Mouse (Mus musculus): ENCODE measurements around the gene Eif4ebp2.

Eif4ebp2 gene

GRCm38 (mm10) chr10:61452645-61453044 is at the start of gene Eif4ebp2:
Gene Eif4ebp2, minus strand, starts transcription at chr10:61452661.
- DNase-seq (ENCODE audit: extremely low read depth, low read depth, low spot score) = peak; percentile 66

DNA sequence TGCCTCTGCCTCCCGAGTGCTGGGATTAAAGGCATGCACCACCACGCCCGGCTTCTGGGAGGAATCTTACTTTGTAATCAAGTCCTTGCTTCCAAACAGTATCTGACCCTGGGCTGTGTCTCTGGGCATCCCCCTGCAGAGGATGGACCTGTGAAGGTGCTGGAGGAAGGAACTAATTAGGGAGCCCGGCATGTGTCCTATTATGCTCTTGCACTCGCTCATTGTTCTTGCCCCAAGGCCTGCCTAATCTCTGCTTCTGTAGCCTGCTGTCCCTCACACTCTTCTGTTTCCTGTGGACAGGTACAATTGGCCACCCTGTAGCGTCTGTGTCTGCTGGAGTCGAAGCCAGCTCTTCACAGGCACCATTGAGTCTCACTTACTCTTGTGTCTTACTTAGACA is 48.3 kb upstream of the Eif4ebp2 start:
- DNase-seq (ENCODE audit: extremely low read depth, low read depth, low spot score) = no peak

DNA sequence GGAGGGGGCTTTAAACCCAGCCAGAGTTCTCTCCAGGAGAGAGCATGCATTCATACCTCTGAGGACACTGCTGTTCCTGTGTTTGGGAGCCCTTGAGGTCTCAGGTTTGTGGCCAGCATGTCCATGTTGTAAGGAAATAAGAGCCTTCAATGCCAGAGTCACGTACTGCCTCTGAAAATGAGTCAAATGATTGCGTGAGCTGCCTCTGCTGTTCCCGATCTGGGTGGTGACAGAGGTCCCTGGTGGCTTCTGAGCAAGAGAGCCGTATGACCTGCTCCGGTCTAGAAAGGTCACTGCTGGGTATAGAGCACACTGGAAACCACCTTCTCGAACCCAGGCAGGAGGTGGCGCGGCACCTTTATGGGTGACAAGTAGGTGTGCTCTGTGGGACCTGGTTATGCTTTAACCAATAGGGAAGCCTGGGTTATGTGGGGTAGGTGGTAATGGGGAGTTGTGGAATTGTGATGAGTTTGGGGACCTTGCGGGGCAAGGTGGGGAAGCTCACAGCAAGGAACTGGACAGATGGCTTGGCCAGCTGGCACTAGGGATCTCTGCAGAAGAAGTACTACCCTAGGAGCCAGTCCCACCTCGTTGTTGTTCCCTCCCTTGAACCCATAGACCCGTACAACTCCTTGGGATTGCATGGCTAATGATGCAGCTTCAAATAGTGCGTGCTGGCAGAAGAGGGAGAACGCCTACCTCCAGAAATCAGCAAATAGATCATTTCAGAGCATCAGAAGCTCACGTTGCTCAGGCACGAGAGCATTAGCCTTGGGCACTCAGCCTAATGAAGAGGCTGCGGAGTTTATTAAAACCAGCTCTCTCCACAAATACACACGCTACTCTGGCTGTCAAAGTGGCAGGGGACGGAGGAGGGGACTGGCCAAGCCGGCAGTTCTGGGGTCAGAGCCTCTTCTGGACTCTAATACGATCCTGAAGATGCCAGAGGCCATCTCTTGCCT is 47.3 kb upstream of the Eif4ebp2 start:
- no peak for DNase-seq (ENCODE audit: extremely low read depth, low read depth, low spot score)

DNA sequence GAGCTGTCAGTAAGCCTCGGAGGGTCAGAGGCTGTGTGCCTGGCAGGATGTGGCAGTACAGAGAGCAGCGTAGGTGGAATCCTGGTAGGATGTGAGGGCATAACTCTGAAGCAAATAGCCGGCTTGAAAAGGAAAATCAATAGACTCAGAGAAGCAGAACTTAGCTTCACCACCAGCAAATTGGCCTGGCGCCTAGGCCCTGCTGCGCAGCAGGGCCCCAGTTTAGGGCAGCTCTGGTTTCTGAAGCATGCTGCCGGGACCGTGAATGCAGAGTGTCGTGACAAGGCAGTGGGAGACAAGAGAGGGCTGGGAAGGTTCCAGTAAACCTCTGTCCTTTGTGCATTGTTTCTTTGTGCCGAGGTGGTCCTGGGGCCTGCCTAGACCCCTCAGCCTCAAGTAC is 43.8 kb upstream of the Eif4ebp2 start:
- no peak for DNase-seq (ENCODE audit: extremely low read depth, low read depth, low spot score)

DNA sequence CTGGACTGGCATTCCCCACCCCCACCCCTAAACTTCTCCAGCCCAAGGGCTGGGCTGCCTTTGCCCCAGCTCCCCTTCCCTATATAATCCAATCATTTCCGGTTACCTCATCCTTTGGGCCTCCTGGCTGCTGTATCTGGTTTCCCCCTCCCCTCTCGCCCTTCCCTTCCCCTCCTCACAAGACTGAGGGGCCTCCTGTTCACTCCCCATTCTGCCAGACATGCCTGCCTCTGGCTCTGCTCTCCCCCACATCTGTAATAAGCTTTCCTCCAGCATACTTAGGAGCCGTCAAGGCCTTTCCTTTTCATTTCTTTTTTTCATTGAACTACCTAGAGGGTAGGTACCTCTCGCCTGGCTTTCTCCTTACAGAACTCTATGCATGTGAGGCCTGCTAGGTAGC is 43.0 kb upstream of the Eif4ebp2 start:
- DNase-seq (ENCODE audit: extremely low read depth, low read depth, low spot score) = no peak

DNA sequence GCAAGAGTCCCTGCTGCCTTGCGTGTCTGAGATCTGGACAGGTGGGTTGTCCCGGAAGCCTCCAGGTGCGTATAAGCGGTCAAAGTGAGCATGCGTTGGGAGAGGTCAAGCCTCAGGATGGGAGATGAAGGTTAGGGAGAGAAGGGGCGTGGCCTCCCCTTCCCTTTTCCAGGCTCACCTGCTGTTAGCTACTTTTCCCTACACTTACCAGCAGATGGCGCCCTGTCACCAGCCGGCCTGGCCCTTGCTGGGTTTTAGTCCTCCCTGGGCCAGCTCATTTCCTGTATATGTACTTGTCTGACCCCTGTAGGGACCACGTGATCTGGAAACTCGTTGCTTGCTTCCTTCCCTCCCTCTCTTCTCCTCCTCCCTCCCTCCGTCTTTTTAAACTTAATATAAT is 39.6 kb upstream of the Eif4ebp2 start:
- peak; percentile 5 for DNase-seq (ENCODE audit: extremely low read depth, low read depth, low spot score)

DNA sequence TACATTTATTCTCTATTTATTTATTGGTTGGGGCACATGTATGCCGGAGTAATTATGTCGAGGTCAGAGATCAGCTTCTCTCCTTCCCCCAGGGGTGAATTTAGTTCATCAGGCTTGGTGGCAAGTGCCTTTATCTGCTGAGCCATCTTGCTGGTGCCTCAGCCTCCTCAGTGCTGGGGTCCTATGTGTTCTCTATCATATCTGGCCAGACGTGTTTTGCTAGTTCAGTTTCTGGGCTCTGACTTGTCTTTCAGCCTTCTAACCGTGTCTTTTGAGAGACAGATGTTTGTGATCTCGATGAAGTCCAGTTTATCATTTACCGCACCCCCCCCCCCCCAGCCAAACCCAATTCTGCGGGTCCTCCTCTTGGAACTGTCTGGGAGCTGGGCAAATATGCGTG is 39.1 kb upstream of the Eif4ebp2 start:
- DNase-seq (ENCODE audit: extremely low read depth, low read depth, low spot score) = no peak

DNA sequence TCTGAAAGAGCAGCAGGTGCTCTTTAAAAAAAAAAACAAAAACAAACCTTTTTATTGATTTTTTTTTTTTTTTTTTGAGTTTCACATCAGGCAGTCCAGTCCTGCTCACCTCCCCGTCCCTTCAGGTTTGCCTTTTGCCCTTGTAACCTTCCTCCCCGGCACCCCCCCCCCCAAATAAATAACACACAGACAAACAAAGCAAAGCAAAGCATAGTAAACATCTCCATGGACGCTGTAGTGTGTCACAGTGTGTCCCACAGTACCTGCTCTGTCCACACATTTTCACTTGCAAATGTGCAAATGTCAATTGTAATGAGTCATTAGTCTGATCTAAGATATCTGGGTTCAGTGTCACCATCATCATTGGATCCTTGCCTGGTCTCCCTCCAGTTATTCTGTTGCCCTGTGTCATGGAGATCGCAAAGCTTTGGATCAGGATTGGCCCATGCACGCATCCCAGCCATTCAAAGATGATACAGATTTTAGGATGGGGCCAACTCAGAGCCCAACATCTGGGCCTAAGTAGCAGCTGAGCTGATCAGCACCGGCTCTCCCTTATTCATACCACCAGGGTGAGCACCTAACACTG is 36.2 kb upstream of the Eif4ebp2 start:
- DNase-seq (ENCODE audit: extremely low read depth, low read depth, low spot score) = no peak

- no peak for DNase-seq (ENCODE audit: extremely low read depth, low read depth, low spot score)
Measured at GRCm38 (mm10) chr10:61486551-61487339, 34.3 kb upstream of the Eif4ebp2 start.

DNA sequence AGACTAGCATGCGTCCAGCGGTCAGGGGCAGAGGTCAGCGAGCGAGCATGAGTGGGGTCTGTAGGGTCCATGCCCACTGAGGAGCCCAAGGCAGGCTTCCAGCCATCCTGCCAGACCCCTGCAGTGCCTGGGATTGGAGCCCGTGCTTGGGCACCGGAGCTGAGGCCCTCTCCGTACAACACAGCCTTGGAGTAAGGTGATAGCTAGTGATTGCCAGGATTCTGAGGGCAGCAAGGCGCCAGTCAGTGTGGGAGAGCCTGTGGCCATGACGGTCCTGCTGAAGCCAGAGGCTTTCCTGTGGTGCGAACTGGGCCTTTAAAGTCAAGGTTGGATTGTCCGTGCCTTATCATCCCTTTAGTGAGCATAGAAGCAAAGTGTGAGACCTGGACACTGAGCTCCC is 32.3 kb upstream of the Eif4ebp2 start:
- no peak for DNase-seq (ENCODE audit: extremely low read depth, low read depth, low spot score)

GRCm38 (mm10) chr10:61482771-61483170 is 30.3 kb upstream of the Eif4ebp2 start:
- no peak for DNase-seq (ENCODE audit: extremely low read depth, low read depth, low spot score)

DNA sequence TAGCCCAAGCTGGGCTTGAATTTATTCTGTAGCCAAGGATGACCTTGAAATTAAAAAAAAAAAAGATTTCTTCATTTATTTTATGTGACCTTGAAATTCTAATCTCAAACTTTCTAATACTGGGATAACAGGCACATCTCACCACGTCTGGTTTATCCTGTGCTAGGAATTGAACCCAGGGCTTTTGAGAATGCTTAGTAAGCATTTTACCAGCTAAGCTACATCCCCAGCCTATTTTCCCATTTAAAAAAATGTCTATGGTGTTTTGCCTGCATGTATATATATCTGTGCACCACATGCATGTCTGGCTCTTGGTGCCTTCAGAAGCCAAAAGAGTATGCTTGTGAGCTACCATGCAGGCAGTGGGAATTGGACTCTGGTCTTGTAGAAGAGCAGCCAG is 28.0 kb upstream of the Eif4ebp2 start:
- no peak for DNase-seq (ENCODE audit: extremely low read depth, low read depth, low spot score)

- no peak for DNase-seq (ENCODE audit: extremely low read depth, low read depth, low spot score)
Measured at GRCm38 (mm10) chr10:61479927-61480326, 27.5 kb upstream of the Eif4ebp2 start.

DNA sequence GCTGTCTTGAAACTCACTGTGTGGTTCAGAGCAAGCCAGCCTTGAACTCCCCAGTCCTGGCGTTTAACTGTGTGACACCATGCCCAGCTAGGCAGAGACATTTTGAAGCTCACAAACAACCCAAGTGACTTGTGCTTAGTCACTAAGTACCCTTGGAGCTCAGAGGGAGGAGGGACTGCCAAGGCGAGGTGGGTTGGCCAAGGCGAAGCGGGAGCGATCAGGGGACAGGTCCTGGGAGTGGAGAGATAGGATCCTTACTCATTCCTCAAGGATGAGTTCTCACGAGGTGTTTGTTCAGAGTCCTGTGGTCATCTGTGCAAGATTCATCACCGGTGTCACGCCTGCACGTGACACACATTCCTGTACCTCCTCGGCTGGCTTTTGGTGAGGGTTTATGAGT is 27.0 kb upstream of the Eif4ebp2 start:
- no peak for DNase-seq (ENCODE audit: extremely low read depth, low read depth, low spot score)

DNA sequence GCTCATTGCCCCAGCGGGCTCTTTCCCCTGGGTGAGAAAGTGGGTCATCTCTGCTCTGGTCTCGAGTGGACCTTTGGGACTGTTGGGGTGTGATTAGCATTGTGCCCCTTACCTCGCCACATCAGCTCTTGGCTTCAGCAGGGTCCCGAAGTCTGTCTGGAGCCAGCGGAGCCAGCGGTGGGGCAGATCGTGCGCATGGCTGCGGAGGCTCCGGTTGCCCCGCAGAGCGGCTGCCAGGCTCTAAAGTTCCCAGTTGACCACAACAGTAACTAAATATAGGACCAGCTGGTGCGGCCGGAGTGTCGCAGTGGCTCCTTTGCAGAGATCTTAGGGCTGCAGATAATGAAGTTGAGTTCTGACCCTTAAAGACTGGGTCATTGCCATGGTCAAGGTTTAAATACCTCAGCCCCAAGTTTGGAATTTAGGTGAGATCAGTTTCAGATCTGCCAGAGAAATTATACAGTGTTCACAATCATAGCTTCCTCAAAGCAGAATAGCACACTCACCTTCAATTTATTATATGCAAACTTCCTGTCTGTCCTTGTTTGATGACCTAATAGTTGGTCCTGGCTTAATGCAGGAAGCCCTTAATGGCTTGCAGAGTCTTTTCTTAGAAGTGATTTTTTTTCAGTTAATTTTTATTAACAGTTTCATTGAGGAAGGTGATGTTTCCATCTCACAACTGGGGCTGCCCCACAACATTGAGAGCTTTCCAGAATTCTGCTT is 24.1 kb upstream of the Eif4ebp2 start:
- DNase-seq (ENCODE audit: extremely low read depth, low read depth, low spot score) = no peak

GRCm38 (mm10) chr10:61475594-61476439 is 23.4 kb upstream of the Eif4ebp2 start, which contains the start of gene Lrrc20:
Gene Lrrc20, plus strand, starts transcription at chr10:61475801.
- peak; percentile 36 for DNase-seq (ENCODE audit: extremely low read depth, low read depth, low spot score)

- no peak for DNase-seq (ENCODE audit: extremely low read depth, low read depth, low spot score)
Measured at GRCm38 (mm10) chr10:61474344-61474743, 21.9 kb upstream of the Eif4ebp2 start.

DNA sequence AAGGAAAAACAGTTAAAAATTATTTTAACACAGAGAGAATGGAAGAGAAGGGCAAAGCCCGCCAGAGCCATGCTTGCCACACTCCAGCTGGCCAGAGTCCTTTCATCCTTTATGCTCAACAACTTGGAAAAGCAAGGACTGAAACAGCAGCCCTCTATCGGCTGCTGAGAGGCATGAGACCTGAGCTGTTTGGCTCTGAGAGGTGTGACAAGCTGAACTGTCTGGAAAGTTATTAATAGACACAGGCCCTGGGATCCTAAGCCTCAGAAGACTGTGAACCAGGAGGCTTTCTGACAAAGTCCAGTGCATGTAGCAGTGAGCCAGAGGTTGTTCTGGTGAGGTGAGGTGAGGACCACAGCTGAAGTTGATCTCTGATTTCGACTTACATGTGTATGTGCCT is 21.2 kb upstream of the Eif4ebp2 start:
- no peak for DNase-seq (ENCODE audit: extremely low read depth, low read depth, low spot score)

DNA sequence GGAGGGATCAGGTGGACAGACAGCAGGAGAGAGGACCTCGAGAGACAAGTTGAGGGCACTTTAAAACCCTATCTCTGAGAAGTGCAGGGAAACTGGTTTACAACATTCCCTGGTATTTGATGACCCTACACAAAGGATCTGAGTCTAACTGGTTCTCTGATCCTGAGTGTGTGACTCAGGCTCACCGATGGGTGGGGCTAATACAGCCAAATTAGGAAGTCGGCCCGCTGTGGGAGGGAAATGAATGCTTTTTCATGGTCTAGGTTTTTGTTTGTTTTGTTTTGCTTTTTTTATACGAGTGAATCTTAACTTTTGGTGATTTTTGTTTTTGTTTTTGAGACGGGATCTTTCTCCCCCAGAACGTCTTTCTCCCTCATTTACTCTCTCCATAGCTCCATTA is 16.4 kb upstream of the Eif4ebp2 start:
- no peak for DNase-seq (ENCODE audit: extremely low read depth, low read depth, low spot score)

DNA sequence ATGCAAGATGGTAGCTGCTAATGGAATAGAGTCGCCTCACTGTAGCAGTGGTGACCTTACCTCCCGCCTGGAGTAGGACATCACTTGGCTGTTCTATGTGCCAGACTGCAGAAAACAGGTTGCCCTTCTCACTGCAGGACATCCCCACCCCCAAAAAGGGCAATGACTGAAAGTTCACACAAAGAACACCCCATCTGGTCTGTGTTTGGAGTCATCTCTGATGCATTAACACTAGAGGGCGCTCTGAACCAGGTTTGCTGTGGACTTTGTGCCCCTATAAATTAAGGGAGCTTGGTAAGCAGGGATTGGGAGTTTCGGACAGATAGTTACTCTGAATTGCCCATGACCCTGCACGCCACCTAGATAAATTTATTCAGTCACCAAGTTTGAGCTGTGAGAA is 14.4 kb upstream of the Eif4ebp2 start:
- no peak for DNase-seq (ENCODE audit: extremely low read depth, low read depth, low spot score)
